Mouse (Mus musculus) bone marrow macrophage, adult 2 months (primary cell): ENCODE measurements around the gene Ptprm. TPM values are rescaled to one million over a fixed set of nuclear protein-coding genes. Genes with fewer than 3 reads are reported as not detected.

Source experiments
- H3K27ac ChIP-seq: 2 replicates; pipeline ENCODE4 v1.5.1; 2012; ENCODE audit warnings: low read depth, low read length; ENCODE audit not compliant: insufficient read depth
- H3K4me1 ChIP-seq: 2 replicates; pipeline ENCODE4 v1.6.1; 2012; ENCODE audit warnings: low read length; ENCODE audit not compliant: control insufficient read depth, insufficient read depth
- H3K4me3 ChIP-seq: 2 replicates; pipeline ENCODE4 v1.5.1; 2012; ENCODE audit warnings: mild to moderate bottlenecking, low read length, moderate library complexity; ENCODE audit not compliant: insufficient read depth
- CTCF ChIP-seq: IDR thresholded peaks from 2 replicates; pipeline ENCODE4 v1.5.1; 2012; ENCODE audit warnings: low read depth, mild to moderate bottlenecking, low read length, moderate library complexity
- POLR2A ChIP-seq: IDR thresholded peaks from 2 replicates; pipeline ENCODE4 v1.6.1; 2012; ENCODE audit warnings: mild to moderate bottlenecking, low read depth, low read length, borderline replicate concordance
- polyA plus RNA-seq: library from polyadenylated mRNA; stranded (reverse); fragments of >200 nt; gene quantifications from 2 replicates; pipeline ENCODE4 v1.2.4, GENCODE M21; 2012; ENCODE audit not compliant: missing spikeins, insufficient read depth, insufficient read length

Gene Ptprm
- polyA plus RNA-seq, 1 experiment: 0.34 TPM

DNA sequence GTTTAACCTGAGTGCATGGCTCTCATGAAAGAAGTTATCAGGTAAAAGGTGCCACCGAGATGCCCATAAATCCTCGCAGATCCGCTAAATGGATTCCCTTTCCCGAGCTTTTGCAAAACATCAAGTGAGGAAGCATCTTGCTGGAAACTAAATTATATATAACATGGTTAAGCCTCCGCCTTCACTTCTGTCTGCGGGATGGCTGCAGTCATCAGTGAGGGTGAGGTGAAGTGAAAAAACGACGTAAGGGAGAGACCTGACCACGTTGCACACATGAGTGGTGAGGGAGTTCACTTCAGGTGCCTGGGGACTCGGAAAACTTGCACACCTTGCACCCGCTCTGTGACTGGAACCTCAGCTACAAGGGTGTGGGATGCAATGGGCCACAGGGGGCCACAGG is 568.7 kb downstream of the Ptprm start:
- Histone ChIP-seq H3K4me3 (no peak overlapping the region), H3K4me1 (no peaks in the 10 kb centered on the region), H3K27ac (no peak overlapping the region)
- TF ChIP-seq POLR2A (no peak), CTCF (no peak)

DNA sequence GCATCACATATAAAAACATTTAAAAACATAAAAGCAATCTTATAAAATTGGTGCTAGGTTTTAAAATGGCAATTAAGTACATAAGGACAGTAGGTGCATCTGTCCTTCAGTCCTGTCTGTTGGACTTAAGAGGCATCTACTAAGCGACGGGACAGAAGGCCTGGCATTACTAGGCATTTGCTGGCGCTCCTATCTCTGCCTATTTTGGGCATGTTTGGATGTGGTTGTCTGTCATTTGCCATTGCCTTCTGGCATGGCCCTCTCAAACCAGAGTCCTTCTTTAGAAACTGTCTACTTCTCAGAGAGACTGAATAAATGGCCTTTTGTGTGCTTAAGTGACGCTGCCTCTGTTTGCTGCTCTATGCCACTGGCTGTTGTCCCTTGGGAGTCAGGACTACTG is 570.7 kb downstream of the Ptprm start:
- Histone ChIP-seq H3K4me3 (no peak overlapping the region), H3K4me1 (no peaks in the 10 kb centered on the region), H3K27ac (no peak overlapping the region)
- no peak for TF ChIP-seq CTCF

DNA sequence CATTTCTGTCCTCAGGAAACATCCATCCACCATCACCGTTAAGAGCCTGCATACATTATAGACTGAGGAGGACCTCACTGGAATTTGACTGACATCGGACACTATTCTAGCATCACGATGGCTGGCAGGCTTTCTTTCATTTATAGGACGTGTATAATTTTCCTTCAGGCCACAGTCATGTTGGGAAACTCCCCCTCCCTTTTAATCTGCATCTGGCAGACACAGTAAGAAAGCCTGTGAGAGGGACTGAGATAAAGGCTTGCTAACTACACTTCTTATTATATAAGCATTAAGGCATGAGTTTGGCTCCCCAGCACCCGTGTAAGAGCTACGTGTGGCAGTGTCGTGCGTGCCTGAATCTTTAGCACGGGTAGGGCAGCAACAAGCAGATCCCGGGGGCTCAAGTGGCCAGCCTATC is 571.2 kb downstream of the Ptprm start:
- TF ChIP-seq POLR2A (no peak), CTCF (no peak)

DNA sequence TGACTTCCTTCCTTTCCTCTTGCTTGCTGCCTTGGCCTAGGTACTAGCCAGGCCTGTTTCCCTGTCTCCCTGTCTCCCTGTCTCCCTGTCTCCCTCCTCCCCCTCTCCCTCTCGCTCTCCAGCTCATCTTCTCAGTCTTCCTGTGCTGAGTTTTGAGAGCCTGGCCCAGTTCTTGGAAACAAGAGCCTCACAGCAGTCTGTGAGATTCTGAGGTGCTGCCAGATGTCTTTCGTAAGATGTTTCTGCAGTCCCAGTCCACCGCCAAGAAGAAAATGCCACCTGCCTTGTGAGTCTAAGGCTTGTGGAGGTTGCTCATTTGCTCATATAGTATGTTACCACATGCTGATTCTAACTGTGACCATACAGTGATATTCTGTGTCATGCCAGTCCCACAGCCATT is 572.3 kb downstream of the Ptprm start:
- Histone ChIP-seq H3K27ac (no peak overlapping the region), H3K4me1 (no peaks in the 10 kb centered on the region), H3K4me3 (no peak overlapping the region)
- TF ChIP-seq CTCF (no peak), POLR2A (no peak)

More for the DNA sequence above, 571.2 kb downstream of the Ptprm start:
- no peak overlapping the region for H3K27ac ChIP-seq
- no peaks in the 10 kb centered on the region for H3K4me1 ChIP-seq
- no peak overlapping the region for H3K4me3 ChIP-seq

DNA sequence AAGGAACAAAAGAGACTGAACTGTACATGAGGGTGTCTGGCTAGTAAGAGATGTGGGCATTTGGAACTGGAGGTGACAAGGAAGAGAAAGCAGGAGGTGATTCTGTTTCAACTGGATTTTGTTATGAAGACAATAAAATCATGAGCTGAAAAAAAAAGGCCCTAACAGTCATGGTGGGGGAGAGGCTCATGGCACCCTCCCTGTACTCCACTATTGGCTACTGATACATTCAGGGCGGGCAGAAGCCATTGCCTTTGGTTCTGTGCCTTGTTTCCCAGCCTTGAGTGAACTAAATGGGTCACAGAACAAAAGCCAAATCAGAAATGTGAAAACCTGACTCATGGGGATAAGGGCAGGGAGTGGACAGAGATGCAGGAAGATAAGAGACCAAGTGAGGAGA is 575.2 kb downstream of the Ptprm start:
- Histone ChIP-seq H3K4me3 (no peak overlapping the region), H3K27ac (no peak overlapping the region), H3K4me1 (no peaks in the 10 kb centered on the region)
- TF ChIP-seq POLR2A: no peak
- no peak for TF ChIP-seq CTCF

DNA sequence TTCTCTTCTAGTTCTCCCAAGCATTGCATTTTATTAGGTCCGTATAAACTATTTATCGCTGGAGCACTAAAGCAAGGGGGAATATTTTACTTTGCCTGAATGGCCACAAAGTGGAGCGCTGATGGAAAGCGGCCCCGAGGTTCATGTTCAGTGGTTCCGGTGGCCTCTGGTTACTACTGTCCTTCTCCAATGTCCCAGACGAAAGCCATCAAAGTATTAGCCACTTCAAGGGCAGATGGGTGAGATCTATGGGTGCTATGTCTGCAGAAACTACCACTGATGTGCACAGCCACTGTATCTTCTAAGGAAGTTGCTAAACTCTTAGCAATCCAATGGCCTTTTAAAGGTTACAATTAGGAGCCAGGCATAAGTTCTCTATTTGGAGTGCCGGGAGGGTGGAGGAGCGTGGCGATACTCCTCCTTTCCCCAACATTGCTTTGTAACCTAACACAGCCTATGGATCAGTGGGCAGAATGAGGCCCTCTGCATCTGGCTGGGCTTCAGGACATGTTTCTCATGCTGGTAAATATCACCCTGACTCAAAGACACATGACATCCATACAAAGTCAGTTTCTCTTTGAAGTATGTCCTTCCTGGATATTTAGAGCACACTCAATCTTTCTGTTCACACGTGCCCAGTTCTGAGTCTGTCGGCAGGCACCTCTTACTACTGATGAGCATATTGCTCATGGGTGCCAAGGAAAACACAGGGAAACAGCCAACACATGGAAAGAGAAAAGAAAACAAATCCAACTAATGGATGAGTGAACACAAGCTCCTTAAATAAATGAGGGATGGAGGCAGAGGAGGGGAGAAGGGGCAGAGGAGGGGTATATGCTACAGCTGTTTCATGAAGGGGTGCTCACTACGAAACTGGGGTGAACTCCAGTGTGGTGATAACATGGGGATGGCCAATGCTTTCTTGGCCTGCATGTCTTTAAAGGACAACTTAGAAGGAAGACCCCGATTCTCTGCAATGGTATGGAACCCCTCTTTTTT is 584.6 kb downstream of the Ptprm start:
- Histone ChIP-seq H3K4me3 (no peak overlapping the region), H3K4me1 (no peaks in the 10 kb centered on the region), H3K27ac (no peak overlapping the region)
- TF ChIP-seq CTCF: no peak
- no peak for TF ChIP-seq POLR2A

DNA sequence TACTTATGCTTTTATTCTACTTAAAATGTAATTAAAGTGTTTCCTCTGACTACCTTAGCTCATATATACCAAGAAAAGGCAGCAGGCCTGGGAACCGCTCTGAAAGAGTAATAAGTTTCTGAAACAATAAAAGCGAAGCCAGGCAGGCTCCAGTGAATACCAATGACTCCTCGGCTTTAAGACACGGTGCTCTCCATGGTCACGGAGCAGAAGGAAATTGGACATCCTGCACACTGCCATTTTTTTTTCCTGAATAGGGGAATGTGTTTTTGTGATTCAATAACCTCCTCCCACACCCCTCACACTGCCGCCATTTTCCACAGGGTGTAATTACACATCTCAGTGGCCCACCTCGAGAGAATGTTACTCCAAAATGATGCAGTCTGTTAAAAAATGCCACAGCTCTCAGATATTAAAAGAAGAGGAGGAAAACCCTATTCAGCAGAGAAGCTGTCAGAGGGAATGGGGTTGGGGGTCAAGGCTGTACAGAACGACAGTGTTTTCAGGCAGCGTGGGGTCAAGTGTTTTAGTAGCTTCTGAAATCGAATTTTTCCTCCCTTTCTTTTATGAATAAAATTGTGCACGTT is 585.5 kb downstream of the Ptprm start:
- TF ChIP-seq POLR2A: no peak
- TF ChIP-seq CTCF: no peak
- Histone ChIP-seq H3K4me3 (no peak overlapping the region), H3K27ac (no peak overlapping the region)

DNA sequence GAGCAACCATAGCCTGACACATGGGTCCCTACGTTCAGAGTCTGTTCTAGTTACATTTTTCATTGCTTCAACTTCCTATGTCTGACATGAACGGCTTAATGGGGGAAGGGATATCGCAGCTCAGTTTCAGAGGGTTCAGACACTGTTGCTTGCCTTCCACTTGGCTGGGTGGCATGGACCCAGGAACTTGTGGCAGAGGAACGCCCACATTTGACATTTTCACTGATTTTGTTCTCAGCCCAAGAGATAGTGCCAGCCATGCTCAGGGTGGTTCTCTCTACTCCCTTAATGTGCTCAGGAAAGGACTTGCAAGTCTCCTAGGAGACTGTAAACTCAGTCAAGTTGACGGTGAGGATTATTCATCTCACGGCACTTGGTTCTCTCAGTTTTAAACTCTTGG is 588.1 kb downstream of the Ptprm start:
- no peak overlapping the region for H3K27ac ChIP-seq
- TF ChIP-seq CTCF (no peak), POLR2A (no peak)
- H3K4me1 ChIP-seq: no peaks in the 10 kb centered on the region
- H3K4me3 ChIP-seq: no peak overlapping the region

More for the DNA sequence above, 585.5 kb downstream of the Ptprm start:
- H3K4me1 ChIP-seq: no peaks in the 10 kb centered on the region

DNA sequence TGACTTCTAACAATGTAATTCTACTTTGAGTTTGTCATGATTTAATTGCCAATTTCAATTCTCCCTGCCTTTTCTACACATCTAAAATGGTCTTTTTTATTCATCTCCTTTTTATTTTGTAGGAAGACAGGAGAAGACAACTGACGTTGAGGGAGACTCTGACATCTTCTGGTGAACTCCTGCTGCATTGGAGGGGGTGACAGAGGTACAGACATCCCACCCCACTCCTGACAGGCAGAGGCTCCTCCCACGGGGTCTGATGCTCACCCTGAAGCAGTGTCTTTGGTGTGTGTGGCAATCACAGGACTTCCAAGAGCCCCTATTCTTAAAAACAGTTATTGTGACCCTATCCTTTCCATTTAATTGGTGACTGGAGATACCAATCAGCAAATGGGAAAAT is 589.8 kb downstream of the Ptprm start:
- Histone ChIP-seq H3K4me3 (no peak overlapping the region), H3K4me1 (no peaks in the 10 kb centered on the region), H3K27ac (no peak overlapping the region)
- no peak for TF ChIP-seq POLR2A
- no peak for TF ChIP-seq CTCF

DNA sequence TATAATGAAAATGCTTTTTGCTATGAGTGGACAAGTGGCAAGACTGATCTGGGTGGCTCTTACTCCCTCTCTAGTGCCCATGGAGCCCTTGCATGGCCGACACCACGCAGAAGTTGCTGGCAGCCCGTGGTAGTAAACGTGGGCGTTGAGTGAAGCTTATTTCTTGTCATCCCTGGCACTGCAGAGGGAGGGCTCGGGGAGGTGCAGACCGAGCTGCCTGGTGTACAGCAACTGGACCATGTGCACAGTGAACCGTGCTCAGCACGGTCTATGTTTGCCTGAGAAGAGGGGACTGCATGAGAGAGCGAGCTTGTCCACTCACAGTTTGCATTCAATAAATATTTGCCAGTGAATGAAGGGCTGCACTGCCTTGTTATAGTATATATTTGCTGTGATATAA is 591.5 kb downstream of the Ptprm start:
- H3K4me3 ChIP-seq: no peak overlapping the region
- H3K4me1 ChIP-seq: no peaks in the 10 kb centered on the region
- no peak overlapping the region for H3K27ac ChIP-seq
- TF ChIP-seq POLR2A (no peak), CTCF (no peak)
